Mouse (Mus musculus) stomach, embryonic 14.5 days (tissue): ENCODE data around the gene Pcnt. TPM values are rescaled to one million over a fixed set of nuclear protein-coding genes. Genes with fewer than 3 reads are reported as not detected.

ENCODE experiments used
- ATAC-seq: fragments of 200-750 bp; cut with Nextera tagmentation; 2 replicates; pipeline ENCODE4 v1.8.0; 2017; ENCODE audit warnings: low read depth, moderate TSS enrichment; ENCODE audit not compliant: insufficient number of reproducible peaks, insufficient read depth, low FRiP score
- H3K27ac ChIP-seq: fragments of 300-500 bp; sonication (generic); 2 replicates; pipeline ENCODE4 v1.5.1; 2014; ENCODE audit warnings: mild to moderate bottlenecking, low read length, moderate library complexity, mixed read lengths
- H3K27me3 ChIP-seq: fragments of 300-500 bp; sonication (generic); 2 replicates; pipeline ENCODE4 v1.6.1; 2014; ENCODE audit warnings: low read length, control low read depth, mixed read lengths; ENCODE audit not compliant: control insufficient read depth, insufficient read depth
- H3K36me3 ChIP-seq: fragments of 300-500 bp; sonication (generic); 2 replicates; pipeline ENCODE4 v1.6.1; 2014; ENCODE audit warnings: mild to moderate bottlenecking, control low read depth, low read length, moderate library complexity, mixed read lengths; ENCODE audit not compliant: control insufficient read depth, insufficient read depth
- H3K4me1 ChIP-seq: fragments of 300-500 bp; sonication (generic); 2 replicates; pipeline ENCODE4 v1.6.1; 2014; ENCODE audit warnings: low read length, control low read depth, mixed read lengths; ENCODE audit not compliant: control insufficient read depth, insufficient read depth
- H3K4me2 ChIP-seq: fragments of 300-500 bp; sonication (generic); replicated peaks from 2 replicates; pipeline ENCODE4 v1.6.1; 2014; ENCODE audit warnings: low read depth, low read length, control low read depth
- H3K4me3 ChIP-seq: fragments of 300-500 bp; sonication (generic); 2 replicates; pipeline ENCODE4 v1.5.1; 2014; ENCODE audit warnings: low read depth, low read length, control low read depth
- H3K9ac ChIP-seq: fragments of 300-500 bp; sonication (generic); replicated peaks from 2 replicates; pipeline ENCODE4 v1.6.1; 2014; ENCODE audit warnings: low read depth, mild to moderate bottlenecking, control low read depth, low read length, moderate library complexity, mixed read lengths
- H3K9me3 ChIP-seq: fragments of 300-500 bp; sonication (generic); 2 replicates; pipeline ENCODE4 v1.6.1; 2016; ENCODE audit warnings: low read depth, low read length, control low read depth; ENCODE audit not compliant: control insufficient read depth
- WGBS: fragments of 180-500 bp; shearing (Covaris S2); extraction: QIAGEN DNeasy Blood & Tissue Kit; methylation state at CpG from one replicate; pipeline ENCODE4 v1.1.7; 2014; 5-methylcytosine and 5-hydroxymethylcytosine counted together
- polyA plus RNA-seq: library from polyadenylated mRNA; unstranded; fragments of >200 nt; fragmentation: Nextera tagmentation; extraction: Ambion mirVana; gene quantifications from 2 replicates; pipeline ENCODE4 v1.2.1, GENCODE M21; 2014

Pcnt gene
- 18.9 and 20.1 TPM in 2 replicates for polyA plus RNA-seq

- Histone ChIP-seq H3K27ac (peak within 1 kb of the TSS; percentile 97), H3K4me1 (no peaks in the 10 kb centered on the region), H3K27me3 (no peaks in the 10 kb centered on the region), H3K36me3 (peaks cover 6% of the 10 kb centered on the region; the same call in 1 of the 2 replicates), H3K4me3 (peak within 1 kb of the TSS; percentile 91), H3K9me3 (no peaks in the 10 kb centered on the region), H3K4me2 (peak within 1 kb of the TSS; percentile 62), H3K9ac (peak within 1 kb of the TSS; percentile 78)
- under 1% methylated on average over 78 of the region's 78 CpGs for WGBS
- peak; percentile 98 for ATAC-seq
Measured at GRCm38 (mm10) chr10:76442178-76443088, at the start of gene Pcnt. TSS of gene Pcnt (minus strand) at chr10:76442786.

- Histone ChIP-seq H3K4me2 (no peak overlapping the region), H3K9me3 (no peaks in the 10 kb centered on the region), H3K4me3 (no peak overlapping the region), H3K27ac (no peak overlapping the region), H3K27me3 (no peaks in the 10 kb centered on the region), H3K36me3 (peaks cover 72% of the 10 kb centered on the region), H3K9ac (no peak overlapping the region), H3K4me1 (no peaks in the 10 kb centered on the region)
- WGBS, result 92% methylated on average over 15 of the region's 15 CpGs
- no peak for ATAC-seq
Measured at GRCm38 (mm10) chr10:76489205-76489604, 46.6 kb upstream of the Pcnt start.

GRCm38 (mm10) chr10:76488265-76488664, 45.7 kb upstream of the Pcnt start:
- Histone ChIP-seq H3K36me3 (peaks cover 71% of the 10 kb centered on the region), H3K9ac (no peak overlapping the region), H3K4me3 (no peak overlapping the region), H3K4me2 (no peak overlapping the region), H3K27me3 (no peaks in the 10 kb centered on the region), H3K27ac (no peak overlapping the region), H3K4me1 (no peaks in the 10 kb centered on the region), H3K9me3 (no peaks in the 10 kb centered on the region)
- WGBS, result 92% methylated on average over 8 of the region's 8 CpGs
- no peak for ATAC-seq

GRCm38 (mm10) chr10:76486302-76486701, 43.7 kb upstream of the Pcnt start:
- no peaks in the 10 kb centered on the region for H3K4me1 ChIP-seq
- H3K9ac ChIP-seq, result no peak overlapping the region
- 91% methylated on average over 2 of the region's 2 CpGs for WGBS
- no peak overlapping the region for H3K27ac ChIP-seq
- H3K4me3 ChIP-seq, result no peak overlapping the region
- no peak overlapping the region for H3K4me2 ChIP-seq
- H3K36me3 ChIP-seq, result peaks cover 82% of the 10 kb centered on the region
- ATAC-seq, result no peak
- no peaks in the 10 kb centered on the region for H3K9me3 ChIP-seq
- H3K27me3 ChIP-seq, result no peaks in the 10 kb centered on the region

- WGBS, result 87% methylated on average over 6 of the region's 6 CpGs
- H3K4me2 ChIP-seq, result no peak overlapping the region
- no peaks in the 10 kb centered on the region for H3K4me1 ChIP-seq
- no peak overlapping the region for H3K4me3 ChIP-seq
- no peaks in the 10 kb centered on the region for H3K27me3 ChIP-seq
- H3K27ac ChIP-seq, result no peak overlapping the region
- peaks cover 79% of the 10 kb centered on the region for H3K36me3 ChIP-seq
- H3K9ac ChIP-seq, result no peak overlapping the region
- ATAC-seq, result no peak
- H3K9me3 ChIP-seq, result no peaks in the 10 kb centered on the region
Measured at GRCm38 (mm10) chr10:76481480-76481879, 38.9 kb upstream of the Pcnt start.

- Histone ChIP-seq H3K4me3 (no peak overlapping the region), H3K9ac (no peak overlapping the region), H3K36me3 (peaks cover 82% of the 10 kb centered on the region), H3K27me3 (no peaks in the 10 kb centered on the region), H3K27ac (no peak overlapping the region), H3K4me2 (no peak overlapping the region), H3K4me1 (no peaks in the 10 kb centered on the region), H3K9me3 (no peaks in the 10 kb centered on the region)
- ATAC-seq, result no peak
- 86% methylated on average over 13 of the region's 13 CpGs for WGBS
Measured at GRCm38 (mm10) chr10:76480851-76481250, 38.3 kb upstream of the Pcnt start.

- Histone ChIP-seq H3K36me3 (peaks cover 38% of the 10 kb centered on the region), H3K4me3 (no peak overlapping the region), H3K9me3 (no peaks in the 10 kb centered on the region), H3K4me1 (no peaks in the 10 kb centered on the region), H3K9ac (no peak overlapping the region), H3K4me2 (no peak overlapping the region), H3K27ac (no peak overlapping the region), H3K27me3 (no peaks in the 10 kb centered on the region)
- no peak for ATAC-seq
- WGBS, result 92% methylated on average over 5 of the region's 5 CpGs
Measured at GRCm38 (mm10) chr10:76473759-76474158, 31.2 kb upstream of the Pcnt start.

GRCm38 (mm10) chr10:76468203-76469162, 25.9 kb upstream of the Pcnt start, which contains the start of the genes Mcm3ap and Ybey:
TSS of gene Mcm3ap (plus strand) at chr10:76468927.
TSS of gene Ybey (minus strand) at chr10:76469114.
- Histone ChIP-seq H3K9ac (peak within 1 kb of the TSS; percentile 64), H3K4me3 (peak within 1 kb of the TSS; percentile 66), H3K4me2 (peak within 1 kb of the TSS; percentile 57), H3K27ac (peak within 1 kb of the TSS; percentile 76; the same call in 1 of the 2 replicates), H3K4me1 (no peaks in the 10 kb centered on the region; the same call in 1 of the 2 replicates), H3K27me3 (no peaks in the 10 kb centered on the region), H3K9me3 (no peaks in the 10 kb centered on the region), H3K36me3 (peaks cover 1% of the 10 kb centered on the region)
- WGBS, result 1% methylated on average over 55 of the region's 55 CpGs
- ATAC-seq, result peak; percentile 94
